Comparison of ENCODE assay signal across 11 mouse cellular contexts in genomic region chr13:94375526-94376390, GRCm38 (mm10). TPM values are rescaled to one million over a fixed set of nuclear protein-coding genes. Genes with fewer than 3 reads are reported as not detected.
A peak's percentile ranks its signal among the peaks of the same experiment; 100 is the strongest.
DNase-seq lines count a peak whose midpoint lies in the region; ATAC-seq and TF ChIP-seq lines count a peak whose summit lies in the region.
"Had no signal": no experiment of that assay in that cellular context is flagged by ENCODE, and none has a peak within 500 bp of the region (broad histone marks: within the 10 kb centered on the region; RNA-seq: fewer than 3 reads in every experiment).

No protein-coding gene starts in this region.

- no peak overlapping the region for H3K4me2 ChIP-seq in neural tube, embryonic 14.5 days (ENCODE audit: low read depth, low read length)
- H3K4me2 ChIP-seq: heart, embryonic 15.5 days had no signal

- peaks cover 16% of the 10 kb centered on the region for H3K4me1 ChIP-seq in cerebellum, adult 2 months (ENCODE audit: control insufficient read depth, insufficient read depth, low read length)
- H3K4me1 ChIP-seq in neural tube, embryonic 14.5 days (ENCODE audit: control insufficient read depth, insufficient read depth, low read length), result no peaks in the 10 kb centered on the region

- DNase-seq in frontal cortex, postnatal 25 days (ENCODE audit: low spot score in 2 of 2), result no peak
- DNase-seq in cerebellum, adult 2 months, result peak; percentile 97 to 99
- peak; percentile 90 for DNase-seq in layer of hippocampus, adult 2 months (ENCODE audit: low spot score in 2 of 2)
- DNase-seq in urinary bladder, adult 2 months (ENCODE audit: low spot score), result no peak
- DNase-seq in embryo, embryonic 10.5 days (ENCODE audit: low spot score), result no peak
- DNase-seq in adrenal gland, adult 18-20 months (ENCODE audit: low spot score in 2 of 2), result no peak
- DNase-seq: lung, postnatal 4 days had no signal

- no peaks in the 10 kb centered on the region for H3K9me3 ChIP-seq in neural tube, embryonic 14.5 days (ENCODE audit: control insufficient read depth, low read length)
- H3K9me3 ChIP-seq: heart, embryonic 15.5 days had no signal

- no peak for TF ChIP-seq CTCF in cerebellum, adult 2 months (IDR thresholded peaks at IDR 0.05; ENCODE audit: borderline replicate concordance, insufficient read depth, low read depth, low read length)
- 0 out of 2 replicates have a peak, but pooled peaks have one; percentile 6 for TF ChIP-seq CTCF in layer of hippocampus, adult 2 months (conservative IDR thresholded peaks at IDR 0.05)

- H3K36me3 ChIP-seq in neural tube, embryonic 14.5 days (ENCODE audit: control insufficient read depth, insufficient read depth, low read length), result no peaks in the 10 kb centered on the region
- H3K36me3 ChIP-seq: heart, embryonic 15.5 days had no signal

- H3K27ac ChIP-seq in cerebellum, adult 2 months (ENCODE audit: insufficient read depth, low read length), result peak overlapping the region; percentile 42
- H3K27ac ChIP-seq in layer of hippocampus, adult 2 months, result peak overlapping the region; percentile 82
- peak overlapping the region; percentile 22; the same call in 1 of the 2 replicates for H3K27ac ChIP-seq in neural tube, embryonic 14.5 days (ENCODE audit: low read depth, low read length)
- H3K27ac ChIP-seq: heart, embryonic 15.5 days had no signal

- H3K4me3 ChIP-seq in cerebellum, adult 2 months (replicated peaks; ENCODE audit: insufficient read depth, low read depth, low read length), result peak overlapping the region; percentile 4
- H3K4me3 ChIP-seq in layer of hippocampus, adult 2 months, result no peak overlapping the region
- no peak overlapping the region for H3K4me3 ChIP-seq in neural tube, embryonic 14.5 days (ENCODE audit: low read depth, low read length)
- H3K4me3 ChIP-seq: heart, embryonic 15.5 days had no signal

- TF ChIP-seq POLR2A in cerebellum, adult 2 months (IDR thresholded peaks at IDR 0.05; ENCODE audit: borderline replicate concordance, insufficient read depth, low read length), result no peak

- H3K9ac ChIP-seq in neural tube, embryonic 14.5 days (replicated peaks; ENCODE audit: low read depth, low read length), result no peak overlapping the region
- H3K9ac ChIP-seq: heart, embryonic 15.5 days had no signal

- WGBS in cerebellum, adult 2 months, result 6% methylated on average over 7 of the region's 7 CpGs
- 76% methylated on average over 7 of the region's 7 CpGs for WGBS in neural tube, embryonic 14.5 days

- ATAC-seq in frontal cortex, adult (ENCODE audit: low TSS enrichment), result peak; percentile 58
- ATAC-seq in neural tube, embryonic 14.5 days (ENCODE audit: low read depth), result peak; percentile 72
- ATAC-seq: Patski had no signal

- no peaks in the 10 kb centered on the region for H3K27me3 ChIP-seq in cerebellum, adult 2 months (ENCODE audit: control insufficient read depth, insufficient read depth, low read length)
- H3K27me3 ChIP-seq in neural tube, embryonic 14.5 days (ENCODE audit: control insufficient read depth, insufficient read depth, low read length), result no peaks in the 10 kb centered on the region
- H3K27me3 ChIP-seq: heart, embryonic 15.5 days; Patski had no signal

RNA-seq across cellular contexts. Expression of gene Ap3b1, which starts 17.0 kb away (rescaled TPM):
- polyA plus RNA-seq in cerebellum, adult 2 months (2012; rRNA removed), result 33.0 and 34.4 TPM in 2 replicates
- total RNA-seq in layer of hippocampus, adult 2 months (2021), result 10 to 100 TPM; 58.5 to 58.9 TPM
- polyA plus RNA-seq in neural tube, embryonic 14.5 days (2014; fragmentation: Nextera tagmentation; extraction: Ambion mirVana), result 29.7 and 35.7 TPM in 2 replicates
- polyA plus RNA-seq in urinary bladder, adult 2 months (2012; rRNA removed), result 48.0 and 63.8 TPM in 2 replicates
- total RNA-seq in adrenal gland, adult 18-20 months (2021), result 10 to 100 TPM; 42.7 to 47.1 TPM

Comparison
In these comparisons a context has a peak if more than half of its experiments do, and no peak if none do; other contexts are left out.
1. DNase-seq: peak in cerebellum, adult 2 months (2 of 2) and layer of hippocampus, adult 2 months (2 of 2); none in frontal cortex, postnatal 25 days (0 of 2), urinary bladder, adult 2 months (single experiment), embryo, embryonic 10.5 days (single experiment) and adrenal gland, adult 18-20 months (0 of 2).
2. H3K27ac ChIP-seq: peak in every context shown above with its lines; median percentile 82 in layer of hippocampus, adult 2 months; 42 in cerebellum, adult 2 months; 22 in neural tube, embryonic 14.5 days.